Mouse (Mus musculus) layer of hippocampus, adult 2 months (tissue): ENCODE measurements around the gene Rab22a. TPM values are rescaled to one million over a fixed set of nuclear protein-coding genes. Genes with fewer than 3 reads are reported as not detected.

Experiments used
- DNase-seq, 2 experiments: peaks; one replicate each; pipeline ENCODE4 v3.0.0; 2022; ENCODE audit warnings: low spot score in 2 of 2
- H3K27ac ChIP-seq: fragments of 200-600 bp; 2 replicates; pipeline ENCODE4 v1.8.1; 2022
- H3K4me3 ChIP-seq: fragments of 200-600 bp; 2 replicates; pipeline ENCODE4 v1.8.1; 2022; ENCODE audit warnings: mild to moderate bottlenecking
- CTCF ChIP-seq: fragments of 200-600 bp; conservative IDR thresholded peaks from 2 replicates; pipeline ENCODE4 v1.8.1; 2022; ENCODE audit warnings: antibody characterized with exemption, mild to moderate bottlenecking, moderate library complexity
- microRNA-seq, 2 experiments: library from miRNA; unstranded; fragments of <30 nt; microRNA quantifications; one replicate each; pipeline ENCODE4 v1.2.0; 2021
- total RNA-seq, 2 experiments: library from RNA; stranded (reverse); gene quantifications; 2 replicates each; pipeline ENCODE4 v1.2.3; 2021

Gene Rab22a
- total RNA-seq, 2 experiments from 2014 or later = 23.9 to 28.3 TPM

DNA sequence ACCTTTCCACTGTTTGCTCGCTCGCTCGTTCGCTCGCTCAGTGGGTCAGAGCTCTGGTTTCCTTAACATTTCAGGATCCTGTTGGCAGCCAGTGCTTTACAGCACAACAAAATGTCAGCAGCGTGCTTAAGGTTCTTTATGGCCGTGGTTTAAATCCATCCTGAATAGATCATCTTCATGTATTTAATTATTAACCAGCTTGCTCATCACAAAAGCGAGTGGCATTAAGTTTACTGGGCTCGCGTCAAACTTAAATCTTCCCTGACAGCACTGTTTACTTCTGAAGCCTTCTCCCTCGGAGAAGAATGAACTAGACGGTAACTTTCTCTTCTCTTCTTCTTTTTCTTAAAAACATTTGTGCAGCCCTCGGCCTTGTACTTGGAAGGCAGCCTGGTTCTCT lies 82.5 kb downstream of the Rab22a start:
- no peak for TF ChIP-seq CTCF
- no peak for DNase-seq
- Histone ChIP-seq H3K4me3 (no peak overlapping the region), H3K27ac (no peak overlapping the region)

DNA sequence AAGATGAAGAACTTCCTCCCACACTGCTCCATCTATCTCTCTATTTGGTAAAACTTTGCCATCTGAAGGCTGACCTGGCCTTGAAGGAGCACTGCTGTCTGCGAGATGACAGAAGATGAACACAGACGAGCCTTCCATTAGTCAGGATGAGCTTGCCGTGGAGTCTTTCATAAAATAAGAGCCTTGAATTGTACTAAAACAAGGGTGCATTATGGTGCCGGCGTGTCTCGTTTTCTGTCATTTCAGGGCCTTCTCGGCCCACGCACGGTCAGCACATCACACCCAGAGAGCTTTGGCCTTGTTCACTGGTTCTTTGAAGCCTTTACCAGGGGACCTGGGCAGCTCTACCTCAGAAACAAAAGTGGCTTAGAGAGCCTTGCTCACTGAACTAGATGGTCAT lies 83.2 kb downstream of the Rab22a start:
- no peak for DNase-seq
- Histone ChIP-seq H3K27ac (no peak overlapping the region), H3K4me3 (no peak overlapping the region)
- no peak for TF ChIP-seq CTCF

DNA sequence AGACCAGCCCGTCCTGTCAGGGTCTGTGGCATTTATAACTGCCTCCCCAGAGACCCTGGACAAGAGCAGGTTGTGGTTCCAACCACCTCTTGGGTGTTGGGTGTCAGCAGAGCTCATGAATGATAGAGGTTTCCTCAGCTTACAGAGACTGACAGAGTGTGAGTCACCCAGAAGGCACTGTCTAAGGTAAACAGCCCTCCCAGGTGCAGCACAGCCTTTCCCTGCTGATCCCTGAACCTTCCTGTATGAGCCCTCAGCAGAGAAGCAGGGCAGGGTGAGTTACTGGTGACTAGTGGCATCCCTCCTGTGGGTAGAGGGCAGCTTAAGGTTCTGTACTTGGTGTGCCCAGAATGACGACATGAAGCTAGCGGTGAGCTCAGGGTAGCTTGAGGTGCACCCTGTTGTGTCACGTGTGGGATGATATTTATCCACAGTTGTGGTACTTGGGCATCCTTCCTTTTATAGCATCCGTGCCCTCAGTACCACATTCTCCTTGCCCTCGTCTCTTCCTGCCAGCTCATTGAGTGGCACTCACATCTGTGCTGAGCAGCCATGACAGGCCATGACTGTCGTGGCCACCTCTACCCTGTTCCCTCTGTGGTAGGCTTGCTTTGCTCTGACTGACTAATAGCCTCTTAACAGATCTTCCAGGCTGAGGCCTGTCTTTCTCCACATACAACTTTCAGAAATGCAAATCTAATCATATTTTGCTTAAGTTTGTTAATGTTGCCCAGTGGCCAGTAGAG lies 84.7 kb downstream of the Rab22a start:
- no peak overlapping the region for H3K27ac ChIP-seq
- no peak for DNase-seq
- no peak overlapping the region for H3K4me3 ChIP-seq
- no peak for TF ChIP-seq CTCF

DNA sequence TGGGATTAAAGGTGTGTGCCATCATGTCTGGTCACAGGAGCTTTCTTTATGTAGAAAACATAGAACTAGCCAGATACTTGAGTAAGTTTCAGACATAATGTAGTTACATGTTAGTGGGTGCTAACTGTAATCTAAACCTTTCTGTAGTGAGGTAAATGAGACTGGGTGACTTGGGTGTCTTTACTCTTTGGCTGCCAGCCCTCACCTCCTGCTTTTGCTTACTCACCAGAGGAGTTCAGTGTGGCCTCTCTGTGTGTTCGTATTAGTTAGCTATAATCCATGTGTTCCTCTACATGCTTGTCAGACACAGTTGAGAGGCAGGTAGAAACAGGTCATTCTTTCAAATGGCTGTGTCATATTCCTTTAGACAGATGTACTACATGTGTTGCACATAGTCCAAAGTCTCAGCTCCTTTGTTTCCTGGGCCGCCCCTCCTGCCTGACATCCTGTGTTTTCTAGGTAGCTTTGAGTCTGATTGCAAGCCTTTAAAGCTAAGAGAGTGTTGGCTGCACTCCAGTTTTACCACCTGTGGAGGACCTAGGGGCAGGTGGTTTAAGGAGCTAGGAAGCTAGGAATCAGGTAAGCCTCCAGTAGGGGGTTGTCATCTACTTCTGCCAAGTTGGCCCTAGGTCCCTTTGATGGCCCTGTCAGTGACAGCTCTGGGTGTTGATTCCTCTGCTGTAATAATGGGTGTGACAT lies 89.5 kb downstream of the Rab22a start:
- no peak overlapping the region for H3K27ac ChIP-seq
- DNase-seq = no peak
- no peak for TF ChIP-seq CTCF
- no peak overlapping the region for H3K4me3 ChIP-seq

DNA sequence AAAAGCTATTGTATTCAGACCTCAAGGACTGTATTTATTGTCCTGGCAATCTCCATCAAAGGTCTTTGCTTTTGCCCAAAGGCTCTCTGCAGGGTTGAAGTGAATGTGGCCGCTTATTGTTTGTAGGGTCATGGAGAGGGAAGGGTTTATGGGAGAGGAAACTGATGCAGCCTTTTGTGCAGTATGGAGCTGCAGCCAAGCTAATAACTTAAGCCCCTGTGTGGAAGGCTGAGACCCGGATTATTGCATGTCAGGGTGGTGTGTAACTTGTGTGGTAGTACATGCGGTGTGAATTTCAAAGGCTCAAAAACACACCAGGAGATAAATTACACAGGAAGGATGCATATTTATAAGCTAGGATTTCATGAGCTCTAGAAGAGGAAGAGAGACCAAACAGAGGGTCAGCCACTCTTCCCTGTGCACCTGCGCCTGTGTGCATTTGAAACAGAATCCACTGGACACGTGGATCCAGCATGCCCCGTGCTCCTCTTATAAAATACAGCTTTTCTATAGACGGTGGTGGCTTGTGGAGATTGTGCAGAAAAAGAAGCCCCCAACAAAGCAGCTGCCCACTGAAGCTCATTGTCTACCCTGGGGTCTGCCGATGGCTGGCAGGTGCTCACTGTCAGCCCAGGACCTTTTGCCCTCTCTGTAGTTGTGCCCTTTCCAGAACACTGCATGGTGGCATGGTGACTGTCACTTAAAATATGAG lies 96.0 kb downstream of the Rab22a start:
- no peak for DNase-seq
- TF ChIP-seq CTCF = no peak
- Histone ChIP-seq H3K27ac (no peak overlapping the region), H3K4me3 (no peak overlapping the region)

Small RNA genes within 50 kb of the gene (microRNA-seq; reads per million reads assigned to microRNA genes)
- 0 reads per million in 2 experiments for gene Mir6340

Other genes starting within 250 kb of the Rab22a start
- not detected for gene 1700021F07Rik, start 137.2 kb upstream of the Rab22a start, total RNA-seq
- not detected for gene Ankrd60, start 81.4 kb upstream of the Rab22a start, total RNA-seq
- gene 1700010B08Rik, start 59.7 kb downstream of the Rab22a start, total RNA-seq = not detected
- gene Vapb, start 77.8 kb downstream of the Rab22a start, total RNA-seq = 100 to 1,000 TPM; 112 to 113 TPM